Mouse (Mus musculus) naive thymus-derived CD4-positive, alpha-beta T cell, adult 2 months (primary cell): ENCODE measurements around the gene Fam219a.
A peak's percentile ranks its signal among the peaks of the same experiment; 100 is the strongest.

Experiments
- DNase-seq: peaks from one replicate; pipeline ENCODE4 v3.0.0-alpha.2; 2011; ENCODE audit warnings: low read depth

Gene Fam219a

DNA sequence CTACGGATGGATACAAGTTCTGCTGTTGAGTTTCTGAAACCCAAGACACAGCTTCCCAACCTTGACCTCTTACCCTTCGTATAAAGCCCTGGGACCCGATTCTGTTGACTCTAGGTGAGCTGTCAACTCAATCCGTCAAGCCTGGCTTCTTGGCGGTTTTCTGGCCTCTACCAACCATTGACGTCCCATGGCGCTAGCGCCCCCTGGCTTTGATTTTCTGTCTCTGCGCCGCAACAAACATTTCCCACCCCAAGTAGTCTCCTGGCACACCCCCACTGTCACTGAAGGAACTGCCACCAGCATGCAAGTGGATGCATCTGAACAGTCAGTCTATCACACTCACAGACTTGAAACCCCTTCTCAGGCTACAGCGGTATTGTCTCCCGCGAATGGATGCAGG, 63.2 kb downstream of the Fam219a start:
- peak; percentile 30 for DNase-seq

DNA sequence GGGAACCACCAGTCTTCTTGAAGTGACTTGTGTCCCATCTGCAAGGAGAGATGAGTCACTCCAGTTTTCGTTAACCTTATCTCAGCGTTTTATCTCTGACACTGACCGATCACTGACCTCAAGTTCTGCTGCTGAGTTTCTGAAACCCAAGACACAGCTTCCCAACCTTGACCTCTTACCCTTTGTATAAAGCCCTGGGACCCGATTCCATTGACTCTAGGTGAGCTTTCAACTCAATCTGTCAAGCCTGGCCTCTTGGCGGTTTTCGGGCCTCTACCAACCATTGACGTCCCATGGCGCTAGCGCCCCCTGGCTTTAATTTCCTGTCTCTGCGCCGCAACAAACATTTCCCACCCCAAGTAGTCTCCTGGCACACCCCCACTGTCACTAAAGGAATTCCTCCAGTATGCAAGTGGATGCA, 64.2 kb downstream of the Fam219a start:
- DNase-seq: no peak

DNA sequence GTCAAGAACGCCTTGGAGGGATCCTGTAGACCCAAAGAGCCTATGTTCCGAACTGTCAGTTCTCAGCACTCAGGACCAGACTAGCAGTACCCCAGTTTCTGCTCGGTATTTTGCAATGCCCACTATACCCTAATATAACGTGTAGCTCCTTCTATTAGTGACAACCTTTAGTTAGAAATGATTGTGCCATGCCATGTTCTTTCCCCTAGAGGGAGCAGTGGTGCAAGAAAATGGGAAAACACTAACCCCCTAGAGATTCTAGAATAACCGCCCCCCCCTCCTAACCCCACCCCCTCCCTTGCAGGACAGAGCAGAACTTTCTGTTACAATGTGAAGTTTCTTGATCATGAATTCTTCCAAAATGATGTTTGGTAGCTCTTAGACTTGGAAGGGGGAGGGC, 65.0 kb downstream of the Fam219a start:
- no peak for DNase-seq

DNA sequence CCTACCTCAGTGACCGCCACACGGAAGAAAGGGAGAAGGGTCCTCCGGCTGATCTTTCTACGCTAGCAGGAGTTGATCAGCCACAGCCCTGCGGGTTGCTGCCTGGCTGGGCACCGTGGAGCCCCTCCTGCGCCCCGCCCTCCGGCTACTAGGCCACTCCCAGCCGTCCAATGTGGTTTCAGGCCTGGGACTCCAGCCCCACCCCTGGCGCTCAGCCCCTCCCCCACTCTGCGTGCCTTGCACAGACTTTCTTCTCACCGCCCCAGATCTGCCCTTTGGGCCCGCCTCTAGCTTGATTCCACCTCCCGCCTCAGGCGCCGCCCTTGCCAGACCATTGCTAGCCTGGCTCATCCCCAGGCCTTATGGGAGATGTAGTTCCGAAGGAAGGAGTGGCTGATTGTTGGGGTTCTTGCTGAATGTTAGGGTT, 66.3 kb downstream of the Fam219a start, which contains the start of gene AI464131:
TSS of gene AI464131 (minus strand) at position 91 of the 427 bp plus-strand sequence.
- peak; percentile 45 for DNase-seq

DNA sequence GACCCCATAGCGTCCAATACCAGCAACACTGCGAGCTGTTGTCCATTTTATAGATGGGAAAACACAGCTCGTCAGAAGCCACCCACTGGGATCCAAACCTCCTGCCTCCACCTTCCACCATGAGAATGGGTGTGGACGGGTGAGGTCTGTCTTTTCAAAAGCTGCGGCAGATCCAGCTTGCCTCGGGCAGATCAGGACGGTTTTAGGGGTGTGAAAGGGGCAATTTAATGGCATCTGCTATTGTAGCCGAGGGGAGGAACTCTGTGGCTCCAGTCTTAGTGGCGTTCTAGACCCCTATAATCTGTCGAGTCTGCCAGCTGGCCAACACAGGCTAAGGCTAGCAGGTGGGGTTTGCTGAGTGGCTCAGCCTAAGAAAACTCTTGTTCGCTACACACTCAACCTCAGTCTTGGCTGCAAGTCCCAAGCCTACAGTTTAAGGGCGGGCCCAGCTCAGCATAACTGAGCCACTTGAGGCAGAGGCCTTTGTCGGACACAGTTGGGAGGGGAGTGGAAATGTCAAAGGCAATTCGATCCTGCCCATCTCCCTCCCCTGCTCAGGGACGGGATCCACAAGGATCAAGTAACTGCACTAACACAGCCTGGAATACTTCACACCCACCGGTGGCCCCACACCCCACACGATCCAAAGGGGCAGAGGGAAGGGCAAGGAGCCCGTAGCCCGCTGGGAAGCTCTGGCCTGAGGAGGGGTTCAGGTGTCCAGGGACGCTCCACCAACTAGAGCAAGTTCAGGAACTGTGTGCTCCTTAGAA, 67.0 kb downstream of the Fam219a start:
- no peak for DNase-seq

DNA sequence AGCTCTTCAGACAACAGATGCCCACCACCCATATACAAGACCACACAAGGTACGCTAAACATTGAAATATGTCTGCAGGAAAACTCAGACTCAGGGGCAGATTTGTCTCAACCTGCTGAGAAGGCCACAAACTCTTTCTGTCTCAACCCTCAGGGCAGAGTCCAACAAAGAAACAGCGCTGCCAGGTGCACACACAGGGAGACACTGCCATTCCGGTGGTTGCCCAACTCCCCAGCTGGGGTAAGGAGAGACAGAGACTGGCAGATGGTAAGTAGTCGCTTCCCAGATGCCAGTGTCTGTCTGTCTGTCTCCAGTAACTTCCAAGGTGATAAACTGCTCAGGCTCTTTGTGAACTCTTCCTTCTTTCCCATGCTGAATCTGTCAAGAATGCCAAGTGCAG, 68.6 kb downstream of the Fam219a start:
- DNase-seq: no peak

DNA sequence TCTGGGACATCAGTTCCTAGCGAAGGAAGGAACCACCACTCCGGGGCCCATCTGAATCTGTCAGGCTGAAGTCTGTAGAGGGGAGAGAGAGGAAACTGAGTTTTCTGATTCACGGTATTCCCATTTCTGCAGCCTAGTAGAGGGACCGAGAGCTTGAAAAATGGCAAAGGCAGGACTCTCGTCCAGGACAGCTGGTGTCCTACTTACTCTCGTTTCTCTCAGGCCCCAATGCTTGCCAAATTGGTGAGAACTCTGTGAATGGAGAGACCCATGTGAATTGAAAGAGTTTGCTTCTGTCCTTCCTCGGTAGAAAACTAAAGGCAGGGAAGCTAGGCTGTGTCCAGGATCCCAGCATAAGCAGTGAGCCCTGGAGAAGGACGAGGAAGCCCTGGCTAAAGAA, 69.7 kb downstream of the Fam219a start:
- DNase-seq: no peak

DNA sequence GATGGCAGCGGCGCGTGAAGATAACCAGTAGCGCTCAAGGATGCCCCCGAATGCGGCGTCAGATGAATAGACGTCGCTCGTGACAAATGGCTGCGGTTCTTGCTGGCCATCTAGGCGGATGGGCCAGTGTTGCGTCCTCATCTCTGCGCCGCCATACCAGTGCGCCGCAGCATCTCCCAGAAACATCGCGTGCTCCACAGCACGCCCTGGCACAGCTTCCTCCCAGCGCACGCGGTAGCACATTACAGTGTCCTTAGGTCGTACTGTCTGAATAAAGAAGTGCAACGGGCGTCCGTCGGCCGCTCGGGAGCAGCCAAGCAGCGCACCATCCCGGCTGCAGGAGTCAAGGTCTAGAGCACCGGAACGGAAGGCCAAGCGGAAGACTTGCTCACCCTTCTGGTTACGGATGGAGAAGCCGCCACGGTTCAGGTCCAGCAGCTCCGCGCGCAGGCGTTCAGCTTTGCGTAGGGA, 70.4 kb downstream of the Fam219a start:
- no peak for DNase-seq

DNA sequence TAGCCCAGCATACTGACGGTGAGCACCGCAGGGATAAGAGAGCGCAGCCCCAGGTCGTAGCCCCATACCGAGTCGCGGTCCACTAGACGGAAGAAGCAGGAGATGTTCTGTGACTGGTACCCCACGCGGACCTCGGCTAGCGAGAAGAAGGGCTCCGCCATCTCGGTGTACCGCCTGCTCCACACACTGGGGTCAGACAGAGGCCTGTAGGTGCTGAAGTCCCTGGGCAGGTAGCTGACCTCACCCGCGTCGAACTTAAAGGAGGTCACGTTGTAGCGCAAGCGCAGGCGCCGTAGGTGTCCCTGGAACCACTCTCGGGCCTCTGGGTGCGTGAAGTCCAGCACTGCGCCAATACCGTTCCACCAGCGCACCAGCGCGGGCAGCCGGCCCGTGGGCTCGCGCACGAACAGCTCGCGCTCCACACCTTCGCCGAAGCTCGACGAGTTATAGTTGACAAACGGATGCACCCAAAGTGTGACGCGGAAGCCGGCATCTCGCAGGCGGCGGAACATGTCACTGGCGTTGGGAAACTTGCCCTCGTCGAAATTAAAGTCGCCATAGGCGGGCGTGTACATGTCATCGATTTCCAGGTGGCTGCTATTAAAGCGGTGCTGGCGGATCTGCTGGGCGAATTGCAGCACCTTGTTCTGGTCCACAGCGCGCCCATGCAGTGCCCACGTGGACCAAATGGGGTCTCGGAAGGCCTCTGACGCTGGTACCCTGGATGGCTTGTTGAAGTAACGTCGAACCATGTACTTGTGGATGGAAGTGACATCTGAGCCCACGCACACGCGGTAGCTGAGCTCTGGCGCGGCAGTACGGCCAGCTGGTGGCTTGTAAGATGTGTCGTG, 71.1 kb downstream of the Fam219a start:
- DNase-seq: no peak

DNA sequence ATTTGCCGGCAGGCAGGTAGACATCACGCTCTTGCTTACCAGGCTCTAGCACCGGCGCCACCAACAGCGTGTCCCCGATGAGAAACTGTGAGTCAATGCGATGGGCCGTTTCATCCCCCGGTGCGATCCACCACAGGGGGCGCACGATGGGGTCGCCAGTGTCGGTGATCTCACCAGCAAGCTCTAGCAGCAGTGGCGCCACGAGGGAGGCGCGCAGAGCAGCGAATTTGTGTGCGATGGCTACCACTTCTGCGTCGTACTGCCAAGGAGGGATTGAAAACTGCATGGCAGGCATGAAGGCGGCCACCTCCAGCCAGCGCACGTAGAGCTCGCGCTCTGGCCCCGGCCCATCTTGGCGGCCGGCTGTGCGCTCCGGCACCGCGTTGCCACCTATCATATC, 71.8 kb downstream of the Fam219a start:
- DNase-seq: no peak

DNA sequence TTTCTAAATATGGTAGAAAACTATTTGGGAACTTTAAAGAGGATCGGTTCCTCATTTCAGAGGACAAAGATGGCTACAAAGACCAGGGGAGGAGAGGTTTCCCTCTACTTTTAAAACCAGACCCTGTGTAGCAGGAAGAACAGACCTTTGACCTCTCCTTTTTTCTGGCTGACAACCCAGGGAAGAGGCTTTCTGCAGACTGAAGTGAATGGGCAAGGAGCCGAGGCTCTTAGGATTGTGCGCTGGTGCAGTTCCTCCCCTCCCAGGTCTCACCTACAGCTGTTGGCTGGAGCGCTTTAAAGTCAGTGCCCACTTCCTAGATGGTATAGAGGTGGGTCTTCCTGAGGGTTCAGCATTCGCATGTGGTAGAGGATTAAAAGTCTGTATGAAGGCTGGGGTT, 72.3 kb downstream of the Fam219a start:
- DNase-seq: no peak

DNA sequence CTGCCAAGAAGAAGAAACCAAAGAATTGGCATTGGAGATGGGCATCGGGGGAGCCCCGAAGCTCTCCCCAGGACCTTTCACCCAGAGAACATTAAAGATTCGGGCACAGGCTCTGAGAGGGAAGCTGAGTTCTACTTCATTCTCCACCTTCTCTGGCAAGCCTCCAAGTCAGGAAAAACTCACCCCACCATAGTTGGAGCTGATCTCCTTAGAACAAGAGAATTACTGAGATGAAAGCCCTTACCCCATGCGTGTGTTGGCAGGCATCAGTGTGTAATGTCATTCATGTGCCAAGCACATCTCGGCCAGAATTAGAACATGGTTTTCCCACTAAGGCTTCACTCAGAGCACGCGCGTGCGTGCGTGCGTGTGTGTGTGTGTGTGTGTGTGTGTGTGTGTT, 73.5 kb downstream of the Fam219a start:
- no peak for DNase-seq

DNA sequence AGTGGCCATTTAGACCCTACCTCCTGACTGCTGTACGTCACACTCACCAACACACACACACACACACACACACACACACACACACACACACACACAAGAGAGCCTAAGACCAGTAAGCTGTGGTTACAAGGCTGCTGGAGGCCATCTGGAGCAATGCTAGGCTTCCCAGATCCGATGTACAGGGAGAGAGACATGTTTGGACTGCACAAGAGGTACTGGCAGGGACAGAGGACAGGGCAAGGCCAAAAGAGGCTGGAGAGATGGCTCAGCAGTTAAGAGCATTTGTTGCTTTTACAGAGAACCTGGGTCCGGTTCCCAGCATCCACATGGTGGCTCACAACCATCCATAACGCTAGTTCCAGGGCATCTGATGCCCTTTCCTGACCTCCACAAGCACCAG, 74.3 kb downstream of the Fam219a start:
- DNase-seq: no peak

DNA sequence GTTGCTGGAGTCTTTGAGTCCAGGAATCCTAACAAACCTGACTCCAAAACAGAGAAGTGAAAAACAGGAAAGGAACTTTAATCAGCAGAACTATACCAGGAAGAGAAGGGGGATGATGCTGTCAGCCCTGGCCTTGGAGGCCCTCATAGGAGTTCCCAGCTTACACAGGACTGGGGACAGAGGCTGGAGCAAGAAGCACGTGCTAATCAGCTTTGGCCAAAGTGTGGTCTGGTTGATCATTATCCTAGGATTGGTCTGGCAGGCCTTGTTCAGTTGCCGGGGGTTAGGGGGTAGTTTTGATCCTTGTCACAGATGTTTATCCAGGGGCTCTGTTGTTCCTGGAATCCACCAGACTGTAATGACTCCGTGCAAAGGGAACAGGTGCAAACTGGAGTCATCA, 75.0 kb downstream of the Fam219a start:
- DNase-seq: no peak

DNA sequence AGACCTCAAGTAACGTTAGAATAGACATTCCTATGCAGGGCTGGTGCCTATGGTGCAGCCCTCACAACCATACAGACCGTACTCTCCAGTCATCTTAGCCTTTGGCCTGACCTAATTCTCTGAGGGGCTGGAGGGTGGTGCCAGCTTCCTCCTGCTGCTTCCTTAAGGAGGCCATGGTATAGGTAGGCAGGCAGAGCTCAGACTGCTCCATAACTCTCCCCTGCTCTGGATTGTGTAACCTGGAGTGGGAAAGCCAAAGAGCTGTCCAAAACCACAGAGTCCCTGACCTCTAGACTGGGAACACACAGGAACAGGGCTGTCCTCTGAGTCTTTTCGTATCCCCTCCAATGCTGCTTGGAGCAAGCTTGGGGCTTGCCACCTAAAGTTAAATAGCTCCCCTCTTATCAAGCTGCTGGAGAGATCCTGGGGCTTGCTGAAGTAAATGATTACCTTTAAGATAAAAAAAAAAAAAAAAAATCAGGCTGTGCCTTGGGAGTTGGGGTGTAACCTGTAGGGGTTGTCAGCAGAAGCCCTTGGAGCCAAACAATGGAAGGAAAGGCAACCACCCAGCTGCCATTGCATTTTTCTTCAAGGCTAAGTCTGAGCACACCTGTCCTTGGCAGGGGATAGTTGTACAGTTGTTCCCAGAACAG, 75.7 kb downstream of the Fam219a start:
- no peak for DNase-seq

DNA sequence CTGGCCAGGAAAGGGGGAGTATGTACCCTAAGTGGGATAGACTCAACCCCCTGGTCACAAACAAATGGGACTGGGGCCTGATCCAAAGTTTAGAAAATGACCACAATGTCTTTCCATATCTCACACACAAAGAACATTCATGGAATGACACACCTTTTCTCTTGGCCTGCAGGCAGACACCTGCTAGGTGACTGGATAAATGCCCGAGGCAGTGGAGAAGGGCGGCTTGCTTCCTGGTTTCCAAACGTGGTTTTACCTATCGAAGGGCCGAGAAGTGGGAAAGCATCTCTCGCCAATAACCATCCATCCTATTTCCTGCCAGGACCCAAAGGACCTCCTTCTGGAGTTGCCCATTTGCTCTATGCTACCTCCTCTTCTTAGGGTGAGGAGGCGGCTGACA, 76.4 kb downstream of the Fam219a start:
- no peak for DNase-seq

DNA sequence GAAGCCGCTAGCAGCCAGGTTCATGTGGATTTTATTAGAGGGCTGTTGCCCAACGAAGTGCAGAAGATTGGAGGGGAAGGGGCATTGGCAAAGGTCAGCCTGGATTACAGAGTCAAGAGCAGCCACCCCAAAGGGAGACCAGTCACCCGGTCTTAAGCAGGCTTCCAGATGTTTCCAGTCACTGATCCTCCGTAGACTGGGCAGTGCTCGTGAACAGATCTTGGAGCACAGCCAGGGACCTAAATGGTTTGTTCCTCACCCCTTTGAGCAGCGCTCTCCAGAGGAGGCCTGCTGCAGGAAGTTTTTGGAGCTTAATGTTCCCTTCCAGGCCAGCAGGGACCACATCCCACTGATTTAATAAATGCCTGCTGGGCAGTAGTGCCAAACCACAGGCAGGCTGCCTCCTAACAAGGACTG, 87.7 kb downstream of the Fam219a start:
- DNase-seq: no peak

DNA sequence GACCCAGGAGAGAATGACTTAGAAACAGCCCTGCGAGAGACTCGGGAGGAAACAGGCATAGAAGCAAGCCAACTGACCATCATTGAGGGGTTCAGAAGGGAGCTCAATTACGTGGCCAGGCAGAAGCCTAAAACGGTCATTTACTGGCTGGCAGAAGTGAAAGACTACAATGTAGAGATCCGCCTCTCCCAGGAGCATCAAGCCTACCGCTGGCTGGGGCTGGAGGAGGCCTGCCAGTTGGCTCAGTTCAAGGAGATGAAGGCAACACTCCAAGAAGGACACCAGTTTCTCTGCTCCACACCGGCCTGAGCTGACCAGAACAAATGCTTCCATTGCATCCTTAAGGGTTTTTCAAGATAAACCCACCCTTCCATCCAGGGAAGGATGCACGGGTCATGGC, 89.1 kb downstream of the Fam219a start:
- DNase-seq: no peak

DNA sequence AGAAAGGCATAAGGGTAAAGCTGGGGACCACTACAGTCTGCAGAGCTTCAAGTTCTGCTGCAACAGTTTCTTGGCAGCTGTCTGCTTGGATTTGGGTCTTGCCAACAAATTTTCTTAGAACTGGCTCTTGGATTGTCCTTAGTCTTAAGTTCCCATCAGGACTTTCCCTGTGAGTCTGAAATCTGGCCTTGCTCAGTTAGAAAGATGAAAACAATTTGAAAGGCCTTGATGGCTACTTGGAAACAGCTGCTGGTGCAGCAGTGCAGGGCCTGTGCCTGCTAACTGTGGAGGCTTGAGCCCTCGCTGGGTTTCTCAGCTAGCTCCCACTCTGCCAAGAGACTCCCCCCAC, 89.9 kb downstream of the Fam219a start:
- DNase-seq: no peak

DNA sequence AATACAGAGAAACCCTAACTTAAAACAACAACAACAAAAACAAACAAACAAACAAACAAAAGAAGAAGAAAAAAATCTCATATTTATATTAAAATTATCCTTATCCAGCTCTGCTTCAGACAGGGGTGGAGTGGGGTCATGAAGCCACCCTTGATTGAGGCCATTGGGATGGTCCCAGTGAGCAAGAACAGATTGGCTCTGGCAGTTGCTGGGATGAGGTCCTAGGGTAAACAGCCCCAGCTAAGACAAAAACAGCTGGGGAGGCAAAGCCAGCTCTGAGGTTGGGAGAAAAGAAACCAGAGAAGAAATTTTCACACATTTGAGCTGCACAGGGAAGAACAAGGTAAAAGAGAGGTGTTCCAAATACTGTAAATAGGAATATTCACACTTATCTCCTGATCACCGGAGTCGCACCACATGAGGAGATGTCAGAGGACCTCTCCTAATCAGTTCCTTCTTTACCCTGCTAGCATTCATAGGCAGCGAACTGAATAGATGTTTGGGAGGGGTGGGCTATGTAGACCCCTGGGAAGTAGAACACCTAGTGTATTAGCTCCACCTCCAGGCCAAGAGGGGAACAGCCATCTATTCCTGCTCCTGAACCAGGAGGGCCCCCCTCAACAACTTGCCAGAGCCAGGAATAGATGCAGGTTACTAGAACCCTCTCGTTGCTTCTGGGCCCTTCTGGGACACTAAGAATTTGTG, 90.4 kb downstream of the Fam219a start:
- no peak for DNase-seq

DNA sequence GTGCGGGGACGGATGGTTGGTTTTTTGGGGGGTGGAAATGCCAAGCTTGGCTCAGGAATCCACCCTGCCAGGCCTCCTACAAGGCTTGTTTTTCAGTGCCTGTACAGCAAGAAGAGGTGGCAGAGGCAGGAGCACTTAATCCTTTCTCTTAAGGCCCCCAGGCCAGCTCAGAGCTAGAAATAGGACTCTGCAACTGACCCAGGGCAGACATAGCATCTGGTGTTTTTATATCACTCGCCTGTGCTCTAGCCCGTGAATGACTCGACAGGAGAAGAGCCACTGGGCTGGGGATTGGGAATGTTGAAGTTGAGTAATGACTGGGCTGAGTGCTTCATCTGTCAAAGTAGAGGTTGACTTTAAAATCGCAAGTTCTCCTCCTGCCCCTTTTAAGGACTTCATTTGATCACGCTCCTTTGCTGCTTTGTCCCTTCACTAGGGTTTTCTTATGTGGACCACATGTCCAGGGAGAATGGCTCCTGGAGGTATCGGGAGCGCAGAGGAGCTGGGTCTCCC, 91.6 kb downstream of the Fam219a start:
- DNase-seq: no peak

DNA sequence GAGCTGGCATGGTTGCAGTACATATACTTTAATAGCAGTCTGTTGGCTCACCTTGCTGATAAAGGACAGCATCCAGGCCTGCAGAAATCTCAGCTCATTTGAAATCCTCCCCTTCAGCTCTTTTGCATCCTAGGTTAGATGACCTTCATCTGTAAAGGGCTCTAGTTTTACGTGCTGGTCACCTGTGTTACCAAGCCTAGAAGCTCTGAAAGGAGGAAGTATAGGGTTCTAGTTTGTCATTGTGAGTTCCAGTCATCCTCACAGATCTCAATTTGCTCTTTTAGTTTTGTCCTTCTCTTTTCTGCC, 98.0 kb downstream of the Fam219a start:
- DNase-seq: no peak
